Mouse (Mus musculus): Measurements from ENCODE around the gene Eme2. TPM values are rescaled to one million over a fixed set of nuclear protein-coding genes. Genes with fewer than 3 reads are reported as not detected.

Gene Eme2
- total RNA-seq, 4 experiments from 2014 or later, result 54.6 to 64.3 (median 62.0) TPM

- no peak for DNase-seq (ENCODE audit: low spot score in 2 of 2)
Measured at GRCm38 (mm10) chr17:24877336-24878116, 17.4 kb downstream of the Eme2 start.

DNA sequence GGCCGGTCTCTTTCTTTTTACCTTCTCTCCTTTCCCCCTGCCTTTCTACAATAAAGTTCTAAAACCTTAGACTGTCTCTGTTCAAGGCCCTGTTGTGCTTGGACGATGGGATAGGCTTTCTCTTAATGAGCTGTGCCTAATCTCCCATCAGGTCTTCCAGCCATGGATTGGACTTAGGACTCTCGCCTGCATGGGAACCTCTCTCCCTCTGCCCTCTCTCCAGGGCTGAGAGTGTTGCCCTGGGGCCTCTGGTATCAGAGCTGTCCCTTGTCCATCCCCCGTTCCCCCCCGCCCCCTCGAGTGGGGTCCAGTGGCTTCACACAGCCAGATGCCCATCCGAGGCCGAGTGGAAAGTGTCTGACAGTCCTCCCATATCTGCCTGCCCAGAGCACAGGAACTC lies 19.9 kb downstream of the Eme2 start:
- no peak for DNase-seq (ENCODE audit: low spot score in 2 of 2)

DNA sequence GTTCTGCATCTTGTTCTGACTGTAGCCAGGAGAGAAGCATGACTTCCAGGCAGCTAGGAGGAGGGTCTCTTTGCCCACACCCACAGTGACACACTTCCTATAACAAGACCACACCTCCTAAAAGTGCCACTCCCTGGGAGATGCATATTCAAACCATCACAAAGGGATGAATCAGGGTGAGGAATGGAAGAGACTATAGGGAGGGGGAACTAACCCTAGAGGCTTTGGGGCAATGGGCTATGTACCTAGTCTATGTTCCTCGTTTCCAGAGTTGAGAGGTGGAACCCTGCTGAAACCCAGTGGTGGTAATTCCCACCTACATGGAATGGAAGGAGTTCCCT lies 20.5 kb downstream of the Eme2 start:
- no peak for DNase-seq (ENCODE audit: low spot score in 2 of 2)

GRCm38 (mm10) chr17:24873695-24874404 lies 21.0 kb downstream of the Eme2 start:
- no peak for DNase-seq (ENCODE audit: low spot score in 2 of 2)

GRCm38 (mm10) chr17:24867914-24868313 lies 27.0 kb downstream of the Eme2 start:
- DNase-seq (ENCODE audit: low spot score in 2 of 2), result no peak

DNA sequence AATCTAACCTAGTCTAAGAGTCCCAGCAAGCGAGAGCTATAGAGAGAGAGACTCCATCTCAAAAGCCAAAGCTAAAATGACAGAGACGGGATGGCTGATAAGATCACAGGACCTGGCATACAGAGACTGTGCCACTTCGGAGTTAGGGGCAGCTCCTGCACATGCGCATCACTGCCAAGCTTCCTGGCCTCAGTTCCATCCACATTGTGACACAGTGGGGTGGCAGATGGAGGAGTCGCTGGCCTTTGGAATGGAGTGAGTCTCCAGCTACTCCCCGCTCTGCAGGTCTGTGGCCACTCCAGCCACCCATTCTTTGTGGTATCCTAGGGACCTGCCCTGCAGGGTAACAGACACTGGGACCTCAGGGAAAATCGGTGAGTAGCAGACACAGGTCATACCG lies 29.1 kb downstream of the Eme2 start, which contains the start of gene Igfals:
TSS of gene Igfals (plus strand) at position 222 of the 400 bp plus-strand sequence.
- no peak for DNase-seq (ENCODE audit: low spot score in 2 of 2)

DNA sequence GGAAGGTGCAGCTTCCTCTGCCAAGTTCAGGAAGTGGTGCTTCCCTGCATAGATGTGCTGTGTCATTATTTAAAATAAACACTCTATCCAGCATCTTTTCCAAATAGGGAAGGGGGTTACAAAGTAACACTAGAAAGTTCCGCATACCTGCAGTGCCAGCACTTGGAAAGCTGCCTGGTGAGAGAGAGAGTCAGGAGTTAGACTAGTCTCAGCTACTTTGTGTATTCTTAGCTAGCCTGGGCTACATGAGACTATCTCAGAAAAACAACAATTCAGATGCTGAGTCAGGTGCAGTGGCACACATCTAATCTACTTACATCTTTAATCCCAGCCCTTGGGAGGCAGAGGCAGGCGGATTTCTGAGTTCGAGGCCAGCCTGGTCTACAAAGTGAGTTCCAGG lies 33.1 kb downstream of the Eme2 start:
- DNase-seq (ENCODE audit: low spot score in 2 of 2), result no peak

- no peak for DNase-seq (ENCODE audit: low spot score in 2 of 2)
Measured at GRCm38 (mm10) chr17:24860076-24860475, 34.8 kb downstream of the Eme2 start.

- DNase-seq (ENCODE audit: low spot score in 2 of 2), result peak in 1 of 2 experiments; percentile 43
Measured at GRCm38 (mm10) chr17:24858967-24859366, 35.9 kb downstream of the Eme2 start.

GRCm38 (mm10) chr17:24857831-24858470 lies 36.9 kb downstream of the Eme2 start:
- no peak for DNase-seq (ENCODE audit: low spot score in 2 of 2)

- DNase-seq (ENCODE audit: low spot score in 2 of 2), result no peak
Measured at GRCm38 (mm10) chr17:24856589-24856988, 38.3 kb downstream of the Eme2 start.

DNA sequence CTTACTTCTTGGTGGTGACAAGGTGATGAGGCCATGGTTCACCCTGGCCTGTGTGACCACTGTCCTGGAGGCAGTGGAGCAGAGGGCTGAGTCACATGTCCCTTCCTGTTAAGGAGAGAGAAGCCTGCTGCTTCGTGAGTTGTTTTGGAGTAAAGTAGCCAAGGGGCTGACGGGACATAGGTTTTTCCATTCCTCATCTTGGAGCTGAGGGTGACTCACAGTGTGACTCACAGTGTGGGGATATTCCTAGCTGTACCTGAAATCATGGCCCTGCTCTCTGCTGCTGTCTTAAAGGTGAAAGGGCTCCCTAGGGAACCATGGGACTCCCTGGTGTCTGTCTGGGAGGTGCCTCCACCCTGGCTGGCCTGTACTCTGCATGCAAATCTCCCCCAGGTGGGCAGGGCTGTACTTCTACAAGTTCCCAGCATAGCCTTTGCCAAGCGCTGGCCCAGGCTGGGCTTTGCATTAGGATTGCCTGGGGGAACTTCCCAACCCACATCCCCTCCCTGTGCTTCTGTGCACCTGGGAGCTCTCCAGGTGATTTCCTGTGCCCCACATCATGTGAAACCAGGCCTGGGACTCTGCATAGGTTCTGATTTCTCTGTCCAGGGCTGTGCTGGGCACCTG lies 38.9 kb downstream of the Eme2 start:
- DNase-seq (ENCODE audit: low spot score in 2 of 2), result no peak

DNA sequence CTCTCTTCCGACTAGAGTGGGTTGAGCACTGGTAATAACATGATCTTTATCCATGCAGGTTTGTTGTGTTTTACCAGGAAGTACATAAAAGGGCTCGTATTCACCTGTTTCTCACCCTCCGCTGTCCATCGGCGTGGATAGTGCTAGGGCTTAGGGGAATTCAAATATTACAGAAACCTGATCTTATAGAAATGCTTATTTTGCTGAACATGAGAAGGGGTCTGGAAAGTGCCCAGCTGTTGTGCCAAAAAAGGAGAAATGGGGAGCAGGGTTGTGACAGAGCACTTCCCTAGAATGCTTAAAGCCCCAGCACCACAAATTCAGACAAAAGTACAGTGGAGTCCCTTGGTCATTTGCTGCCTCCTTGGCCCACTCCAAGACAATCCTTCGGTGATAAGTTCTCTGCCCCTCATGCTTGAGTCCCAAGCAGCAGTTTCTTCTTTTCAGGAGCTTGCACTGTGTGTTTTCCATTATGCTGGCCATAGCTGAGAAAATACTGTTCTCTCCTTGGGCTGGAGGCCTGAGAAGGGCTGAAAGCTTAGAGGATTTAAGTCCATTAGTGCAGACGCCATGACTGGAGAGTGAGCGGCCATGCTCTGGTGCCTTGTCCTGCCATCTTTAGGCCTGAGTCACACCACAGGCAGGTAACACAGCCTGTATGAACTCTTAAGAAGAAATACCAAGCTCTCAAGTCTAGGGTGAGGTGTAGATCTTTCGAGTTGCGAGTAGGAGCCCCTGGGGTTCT lies 43.3 kb downstream of the Eme2 start:
- no peak for DNase-seq (ENCODE audit: low spot score in 2 of 2)

DNA sequence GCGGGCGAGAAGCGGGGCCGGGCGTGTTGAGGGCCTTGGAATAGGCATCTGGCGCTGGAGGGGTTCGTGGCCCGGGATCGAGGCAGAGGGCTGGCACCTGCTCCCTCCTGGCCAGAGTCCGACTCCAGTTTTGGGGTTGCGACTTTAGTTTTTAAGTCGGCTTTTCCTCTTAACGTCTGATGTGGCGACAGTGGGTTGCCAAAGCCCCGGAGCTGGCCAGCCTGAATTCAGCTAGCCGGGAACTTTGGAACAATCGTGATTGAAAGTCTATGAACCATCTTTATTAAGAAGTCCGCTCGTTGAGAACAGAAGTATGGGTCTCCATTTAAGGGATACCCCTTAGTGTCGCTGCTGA lies 44.1 kb downstream of the Eme2 start:
- no peak for DNase-seq (ENCODE audit: low spot score in 2 of 2)

- peak; percentile 95 to 98 for DNase-seq (ENCODE audit: low spot score in 2 of 2)
Measured at GRCm38 (mm10) chr17:24850065-24850772, 44.7 kb downstream of the Eme2 start, which contains the start of gene Fahd1. Gene Fahd1 (minus strand): TSS chr17:24850364.

GRCm38 (mm10) chr17:24849733-24850064 lies 45.2 kb downstream of the Eme2 start:
- DNase-seq (ENCODE audit: low spot score in 2 of 2), result no peak

DNA sequence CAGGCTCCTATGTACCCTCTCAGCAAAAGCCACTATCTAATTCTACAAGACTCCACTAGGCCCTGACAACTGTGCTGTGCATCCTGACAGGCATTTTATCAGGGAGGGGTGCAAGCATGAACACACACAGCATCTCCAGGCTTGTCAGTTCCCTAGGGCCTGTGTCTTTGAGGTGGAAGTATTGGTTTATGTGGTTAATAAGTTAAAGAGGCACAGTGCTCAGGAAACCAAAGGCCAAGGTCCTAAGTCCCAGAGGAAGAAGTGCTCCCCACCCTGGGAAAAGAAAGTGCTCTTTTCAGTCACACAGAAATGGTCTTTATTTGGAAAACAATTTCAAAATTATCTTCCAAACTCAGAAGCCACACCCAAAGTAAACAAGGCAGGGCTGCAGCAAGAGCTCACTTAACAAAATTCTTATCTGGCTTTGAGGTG lies 46.3 kb downstream of the Eme2 start:
- no peak for DNase-seq (ENCODE audit: low spot score in 2 of 2)

DNA sequence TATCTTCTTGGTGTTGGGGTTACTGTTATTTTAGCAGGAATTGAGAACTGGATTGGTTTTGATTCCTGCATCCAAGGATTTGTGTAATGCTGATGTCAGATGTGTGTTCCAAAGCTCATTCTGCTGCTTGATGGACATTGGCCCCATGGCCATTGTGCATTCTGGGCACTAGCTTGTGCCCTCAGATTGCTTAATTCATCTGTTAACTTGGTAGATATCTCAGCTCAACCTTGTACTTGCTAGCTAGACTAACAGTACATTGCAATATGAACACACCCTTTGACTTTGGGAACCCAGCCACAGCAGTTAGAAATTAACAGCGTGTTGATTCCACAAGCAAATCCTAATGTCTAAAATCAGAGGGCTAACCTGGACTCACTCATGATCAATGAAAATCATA lies 47.5 kb downstream of the Eme2 start:
- DNase-seq (ENCODE audit: low spot score in 2 of 2), result no peak

- no peak for DNase-seq (ENCODE audit: low spot score in 2 of 2)
Measured at GRCm38 (mm10) chr17:24844525-24844924, 50.4 kb downstream of the Eme2 start.

DNA sequence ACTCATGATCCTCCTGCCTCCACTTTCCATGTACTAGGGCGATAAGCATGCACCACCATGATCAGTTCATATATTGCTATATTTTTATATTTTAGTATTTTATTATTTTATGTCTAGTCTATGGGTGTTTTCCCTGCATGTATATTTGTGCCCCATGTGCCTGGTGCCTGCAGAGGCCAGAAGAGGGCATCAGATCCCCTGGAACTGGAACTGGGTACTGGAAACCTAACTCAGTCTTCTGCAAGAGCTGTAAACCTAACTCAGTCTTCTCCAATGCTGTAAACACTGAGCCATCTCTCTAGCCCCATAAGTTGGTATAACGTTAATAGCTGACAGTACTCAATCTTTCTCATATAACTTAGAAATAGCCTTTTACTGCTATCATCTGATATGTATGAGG lies 52.3 kb downstream of the Eme2 start:
- DNase-seq (ENCODE audit: low spot score in 2 of 2), result no peak

DNA sequence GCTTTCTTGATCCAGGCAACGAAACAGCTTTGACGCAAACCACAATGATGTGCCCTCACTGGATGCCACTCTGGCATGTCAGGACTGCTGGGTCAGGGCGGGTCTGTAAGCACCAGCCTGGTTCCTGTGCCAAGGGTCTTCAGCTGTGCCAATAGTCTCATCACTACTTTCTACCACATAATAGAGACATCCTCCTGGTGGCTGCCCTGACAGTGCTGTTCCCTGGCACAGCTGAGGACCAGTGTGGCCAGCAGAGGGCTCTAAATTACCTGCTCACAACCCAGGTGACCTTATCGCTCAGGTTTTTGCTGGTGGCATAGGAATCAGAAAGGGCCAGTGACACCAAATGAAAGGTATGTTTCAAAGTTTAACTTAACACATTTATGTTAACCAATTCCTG lies 53.8 kb downstream of the Eme2 start:
- no peak for DNase-seq (ENCODE audit: low spot score in 2 of 2)

Data from layer of hippocampus, adult 8-10 months (tissue).